Mouse (Mus musculus) Patski (cell line): ENCODE results near the gene Smc6. TPM values are rescaled to one million over a fixed set of nuclear protein-coding genes. Genes with fewer than 3 reads are reported as not detected.
A peak's percentile ranks its signal among the peaks of the same experiment; 100 is the strongest.

Experiments
- ATAC-seq: fragments of 100-300 bp; one replicate; pipeline ENCODE4 v1.8.0; 2021
- CTCF ChIA-PET: fragments of 350-600 bp; sonication (Branson Sonifier 250); formaldehyde crosslinking; loops from one replicate; lab custom pipeline; 2022; ENCODE audit warnings: inconsistent platforms; lab: Charles Lee
- POLR2A ChIA-PET: fragments of 350-600 bp; sonication (Branson Sonifier 250); formaldehyde crosslinking; loops from one replicate; lab custom pipeline; 2022; ENCODE audit warnings: antibody characterized with exemption, inconsistent platforms; lab: Charles Lee
- DNase-seq: peaks from one replicate; pipeline ENCODE4 v3.0.0-alpha.2; 2011; ENCODE audit warnings: low read depth, low spot score
- H3K27me3 ChIP-seq: fragments of 371-371 bp; one replicate; pipeline ENCODE4 v1.5.1; 2021
- CTCF ChIP-seq: fragments of 100-300 bp; IDR thresholded peaks from one replicate; pipeline ENCODE4 v1.5.1; 2021
- in situ Hi-C: fragments of 300-500 bp; cut with MboI; formaldehyde crosslinking; loops from 3 replicates; pipeline ENCODE4 v1.11.1; 2018; ENCODE audit warnings: low pct_unique_long_range_greater_than_20kb, mixed read lengths
- polyA plus RNA-seq: library from polyadenylated mRNA; unstranded; gene quantifications from one replicate; pipeline ENCODE4 v1.2.3, GENCODE M21; 2021

The Smc6 gene
- polyA plus RNA-seq, 1 experiment from 2014 or later = 59.8 TPM

- in situ Hi-C loops = loop anchor here (25.0 kb wide), 2 partner anchors 725 to 975 kb away; no protein-coding TSS in a partner anchor
- ChIA-PET CTCF (interaction anchor here (0.7 to 2.1 kb wide), 7 partner anchors 9 to 172 kb away, joined by 3 to 6 read pairs (median 3); no protein-coding TSS in a partner anchor), POLR2A (no interaction called here)
- H3K27me3 ChIP-seq = no peaks in the 10 kb centered on the region
- ATAC-seq = no peak
- peak; percentile 70 for TF ChIP-seq CTCF
- no peak for DNase-seq
Measured at GRCm38 (mm10) chr12:11336845-11337244, 71.2 kb downstream of the Smc6 start.

DNA sequence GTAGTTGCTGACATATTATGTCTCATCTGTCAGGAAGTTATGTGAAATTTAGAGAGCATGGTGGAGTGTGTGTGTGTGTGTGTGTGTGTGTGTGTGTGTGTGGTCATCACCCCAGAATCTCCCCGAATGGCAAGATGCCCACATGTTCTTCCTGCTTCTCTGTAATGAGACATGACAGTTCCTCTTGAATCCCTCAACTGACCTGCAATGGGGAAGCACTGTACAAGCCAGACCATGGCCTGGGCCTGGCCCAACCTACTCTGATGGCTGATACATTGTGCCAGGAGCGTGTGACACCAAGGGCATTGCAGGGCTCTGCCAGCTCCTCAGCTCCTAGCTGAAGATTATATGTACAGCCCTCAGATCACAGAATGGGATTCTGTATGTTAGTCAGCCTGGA, 72.6 kb downstream of the Smc6 start:
- no peak for TF ChIP-seq CTCF
- no peaks in the 10 kb centered on the region for H3K27me3 ChIP-seq
- in situ Hi-C loops = loop anchor here (25.0 kb wide), 2 partner anchors 726 to 974 kb away; no protein-coding TSS in a partner anchor
- DNase-seq = no peak
- CTCF ChIA-PET = interaction anchor here (1.3 to 2.1 kb wide), 2 partner anchors 11 to 142 kb away, joined by 3 to 5 read pairs; no protein-coding TSS in a partner anchor
- POLR2A ChIA-PET = no interaction called here
- ATAC-seq = no peak

DNA sequence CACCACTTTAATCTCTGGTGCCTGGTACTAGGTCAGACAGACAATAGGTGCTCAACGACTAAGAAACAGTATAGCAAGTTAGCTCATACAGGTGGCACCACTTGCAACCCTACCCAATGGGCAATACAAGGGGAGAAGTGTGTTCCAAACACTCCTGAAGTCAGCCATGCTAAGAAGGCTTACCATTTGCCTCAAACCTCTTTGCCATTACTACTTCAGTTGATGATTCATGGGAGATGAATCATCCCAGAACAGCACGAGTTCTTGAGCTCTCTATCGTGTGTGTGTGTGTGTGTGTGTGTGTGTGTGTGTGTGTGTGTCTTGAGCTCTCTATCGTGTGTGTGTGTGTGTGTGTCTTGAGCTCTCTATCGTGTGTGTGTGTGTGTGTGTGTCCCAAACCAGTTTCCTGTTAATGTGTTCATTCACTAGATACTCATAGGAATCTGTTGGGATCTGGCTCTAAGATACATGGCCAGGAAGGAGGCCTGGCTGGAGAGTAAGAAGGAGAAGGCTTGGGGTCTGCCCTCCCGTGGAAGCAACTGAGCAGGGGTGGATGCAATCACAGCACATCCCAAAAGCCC, 76.4 kb downstream of the Smc6 start:
- POLR2A ChIA-PET = no interaction called here
- in situ Hi-C loops = loop anchor here (10.0 to 25.0 kb wide), 3 partner anchors 137 to 970 kb away; partner anchors contain the start of gene Msgn1
- TF ChIP-seq CTCF = no peak
- CTCF ChIA-PET = no interaction called here
- H3K27me3 ChIP-seq = no peaks in the 10 kb centered on the region
- ATAC-seq (peak; percentile 78), DNase-seq (peak; percentile 35)

GRCm38 (mm10) chr12:11345963-11346362, 80.3 kb downstream of the Smc6 start:
- ATAC-seq (no peak), DNase-seq (no peak)
- ChIA-PET POLR2A (no interaction called here), CTCF (no interaction called here)
- TF ChIP-seq CTCF = no peak
- in situ Hi-C loops = loop anchor here (10.0 to 25.0 kb wide), 3 partner anchors 141 to 966 kb away; partner anchors contain the start of gene Msgn1
- H3K27me3 ChIP-seq = no peaks in the 10 kb centered on the region

DNA sequence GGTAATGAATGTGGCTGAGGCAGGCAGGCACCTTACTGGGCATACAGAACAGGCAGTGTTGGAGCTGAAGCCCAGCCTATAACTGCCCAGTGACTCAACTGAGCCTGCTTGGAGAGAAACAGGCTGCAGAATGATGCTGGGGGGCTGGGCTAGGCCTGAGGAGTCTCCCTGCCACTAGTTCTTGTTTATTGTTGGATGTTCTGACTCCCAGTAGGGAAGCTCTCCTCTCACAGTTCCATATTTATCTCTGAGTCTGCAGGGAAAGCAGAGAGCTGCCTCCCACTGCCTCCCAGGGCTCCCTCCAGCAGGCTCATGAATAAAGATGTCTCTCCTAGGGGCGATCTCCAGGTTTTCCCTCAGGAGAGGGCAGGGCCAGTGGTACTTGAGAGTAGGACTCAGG, 82.7 kb downstream of the Smc6 start:
- no peaks in the 10 kb centered on the region for H3K27me3 ChIP-seq
- ChIA-PET POLR2A (no interaction called here), CTCF (interaction anchor here (0.8 to 1.5 kb wide), 2 partner anchors 11 to 12 kb away, joined by 3 read pairs; no protein-coding TSS in a partner anchor)
- in situ Hi-C loops = loop anchor here (10.0 to 25.0 kb wide), 3 partner anchors 144 to 964 kb away; partner anchors contain the start of gene Msgn1
- TF ChIP-seq CTCF = no peak
- ATAC-seq (peak; percentile 53), DNase-seq (no peak)

DNA sequence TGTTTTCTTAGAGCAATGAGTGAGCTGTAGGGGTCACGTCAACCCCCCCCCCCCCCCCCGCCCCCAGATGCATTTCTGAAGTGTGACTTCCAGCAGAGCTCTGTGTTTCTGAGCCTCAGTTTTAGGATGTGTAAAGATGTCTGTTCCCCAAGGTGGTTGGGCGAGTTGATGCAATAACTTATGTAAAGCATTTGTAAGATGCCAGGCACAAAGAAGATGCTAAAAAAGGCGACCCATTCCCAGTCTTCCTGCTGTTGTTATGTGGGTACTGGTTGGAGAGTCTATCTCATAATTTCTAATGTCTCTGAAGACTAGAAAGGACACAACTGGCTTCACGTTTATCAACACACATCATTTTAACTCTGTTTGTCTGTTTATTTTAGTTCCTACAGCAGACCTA, 84.2 kb downstream of the Smc6 start:
- ChIA-PET CTCF (interaction anchor here (1.6 to 2.5 kb wide), 4 partner anchors 10 to 100 kb away, joined by 4 to 8 read pairs (median 5); no protein-coding TSS in a partner anchor), POLR2A (no interaction called here)
- no peak for TF ChIP-seq CTCF
- in situ Hi-C loops = loop anchor here (10.0 to 25.0 kb wide), 4 partner anchors 145 to 962 kb away; partner anchors contain the start of gene Msgn1
- ATAC-seq (no peak), DNase-seq (no peak)
- H3K27me3 ChIP-seq = no peaks in the 10 kb centered on the region

GRCm38 (mm10) chr12:11350895-11351294, 85.2 kb downstream of the Smc6 start:
- in situ Hi-C loops = loop anchor here (25.0 kb wide), 1 partner anchor 261 kb away; no protein-coding TSS in a partner anchor

GRCm38 (mm10) chr12:11362435-11362834, 96.7 kb downstream of the Smc6 start:
- no peaks in the 10 kb centered on the region for H3K27me3 ChIP-seq
- ChIA-PET POLR2A (interaction anchor here (0.7 kb wide), 2 partner anchors 15 to 131 kb away, joined by 3 read pairs; no protein-coding TSS in a partner anchor), CTCF (interaction anchor here (2.3 kb wide), 1 partner anchor 11 kb away, joined by 8 read pairs; no protein-coding TSS in a partner anchor)
- ATAC-seq (no peak), DNase-seq (no peak)
- in situ Hi-C loops = loop anchor here (5.0 to 25.0 kb wide), 2 partner anchors 80 to 250 kb away; no protein-coding TSS in a partner anchor
- no peak for TF ChIP-seq CTCF

More at GRCm38 (mm10) chr12:11350895-11351294, 85.2 kb downstream of the Smc6 start:
- ATAC-seq (peak; percentile 34), DNase-seq (no peak)
- TF ChIP-seq CTCF = peak; percentile 72
- H3K27me3 ChIP-seq = no peaks in the 10 kb centered on the region
- CTCF ChIA-PET = interaction anchor here (0.8 to 2.6 kb wide), 10 partner anchors 9 to 491 kb away, joined by 3 to 8 read pairs (median 4); no protein-coding TSS in a partner anchor
- POLR2A ChIA-PET = no interaction called here

DNA sequence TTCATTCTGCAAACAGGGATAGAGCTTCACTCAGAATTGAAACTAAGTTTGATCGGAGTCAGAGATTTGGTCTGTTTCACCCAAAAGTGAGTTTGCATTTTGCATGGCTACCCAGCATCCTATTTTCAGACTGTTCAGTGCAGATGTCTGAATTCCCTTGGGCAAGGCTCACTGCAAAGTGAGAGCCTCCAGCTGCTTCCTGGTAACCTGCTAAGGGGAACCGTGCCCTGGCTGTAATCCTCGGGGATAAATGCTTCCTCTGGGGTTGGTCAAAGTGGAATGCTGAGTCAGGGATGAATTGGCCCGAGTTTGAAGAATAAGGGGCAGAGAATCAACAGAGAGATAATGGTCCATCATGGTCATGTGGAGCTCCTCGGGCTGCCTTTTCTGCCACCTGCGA, 99.2 kb downstream of the Smc6 start:
- POLR2A ChIA-PET = no interaction called here
- TF ChIP-seq CTCF = no peak
- CTCF ChIA-PET = interaction anchor here (1.0 kb wide), 1 partner anchor 14 kb away, joined by 3 read pairs; no protein-coding TSS in a partner anchor
- ATAC-seq (no peak), DNase-seq (no peak)
- in situ Hi-C loops = loop anchor here (5.0 to 25.0 kb wide), 2 partner anchors 77 to 247 kb away; no protein-coding TSS in a partner anchor
- H3K27me3 ChIP-seq = no peaks in the 10 kb centered on the region

- CTCF ChIA-PET = interaction anchor here (0.9 to 1.5 kb wide), 2 partner anchors 18 to 47 kb away, joined by 3 to 4 read pairs; no protein-coding TSS in a partner anchor
Measured at GRCm38 (mm10) chr12:11367099-11367765, 101.5 kb downstream of the Smc6 start.

More at GRCm38 (mm10) chr12:11367099-11367765, 101.5 kb downstream of the Smc6 start:
- POLR2A ChIA-PET = no interaction called here
- DNase-seq (no peak), ATAC-seq (peak; percentile 54)
- no peaks in the 10 kb centered on the region for H3K27me3 ChIP-seq
- in situ Hi-C loops = loop anchor here (25.0 kb wide), 1 partner anchor 245 kb away; no protein-coding TSS in a partner anchor
- no peak for TF ChIP-seq CTCF

Other genes with a start within 250 kb of the Smc6 start
- not detected for gene Kcns3, start 114.8 kb upstream of the Smc6 start, polyA plus RNA-seq
- gene Msgn1, start 56.9 kb upstream of the Smc6 start, polyA plus RNA-seq = not detected
- 4.4 TPM for gene Gen1, start 85 bp upstream of the Smc6 start, polyA plus RNA-seq
- not detected for gene Vsnl1, start 170.7 kb downstream of the Smc6 start, polyA plus RNA-seq
- gene Rad51ap2, start 190.2 kb downstream of the Smc6 start, polyA plus RNA-seq = not detected